Mouse (Mus musculus): ENCODE data around the gene Atp1a2.

Atp1a2 gene

GRCm38 (mm10) chr1:172304443-172304842 is 6.6 kb upstream of the Atp1a2 start:
- DNase-seq (ENCODE audit: low spot score): no peak

GRCm38 (mm10) chr1:172302851-172303250 is 5.0 kb upstream of the Atp1a2 start:
- peak; percentile 68 for DNase-seq (ENCODE audit: low spot score)

- no peak for DNase-seq (ENCODE audit: low spot score)
Observed at GRCm38 (mm10) chr1:172302311-172302710, 4.4 kb upstream of the Atp1a2 start.

GRCm38 (mm10) chr1:172301180-172301579 is 3.3 kb upstream of the Atp1a2 start:
- no peak for DNase-seq (ENCODE audit: low spot score)

GRCm38 (mm10) chr1:172300247-172300646 is 2.4 kb upstream of the Atp1a2 start:
- no peak for DNase-seq (ENCODE audit: low spot score)

- no peak for DNase-seq (ENCODE audit: low spot score)
Observed at GRCm38 (mm10) chr1:172299528-172299927, 1.7 kb upstream of the Atp1a2 start.

GRCm38 (mm10) chr1:172296816-172297510 is 901 bp downstream of the Atp1a2 start:
- DNase-seq (ENCODE audit: low spot score): no peak

- no peak for DNase-seq (ENCODE audit: low spot score)
Observed at GRCm38 (mm10) chr1:172295751-172296197, 2.1 kb downstream of the Atp1a2 start.

- DNase-seq (ENCODE audit: low spot score): no peak
Observed at GRCm38 (mm10) chr1:172293449-172293848, 4.4 kb downstream of the Atp1a2 start.

- DNase-seq (ENCODE audit: low spot score): no peak
Observed at GRCm38 (mm10) chr1:172292880-172293279, 5.0 kb downstream of the Atp1a2 start.

- DNase-seq (ENCODE audit: low spot score): no peak
Observed at GRCm38 (mm10) chr1:172289617-172289946, 8.3 kb downstream of the Atp1a2 start.

GRCm38 (mm10) chr1:172288900-172289616 is 8.8 kb downstream of the Atp1a2 start:
- DNase-seq (ENCODE audit: low spot score): no peak

GRCm38 (mm10) chr1:172286740-172287139 is 11.1 kb downstream of the Atp1a2 start:
- no peak for DNase-seq (ENCODE audit: low spot score)

- no peak for DNase-seq (ENCODE audit: low spot score)
Observed at GRCm38 (mm10) chr1:172284221-172284620, 13.6 kb downstream of the Atp1a2 start.

GRCm38 (mm10) chr1:172283073-172283472 is 14.8 kb downstream of the Atp1a2 start:
- DNase-seq (ENCODE audit: low spot score): no peak

- no peak for DNase-seq (ENCODE audit: low spot score)
Observed at GRCm38 (mm10) chr1:172281522-172282254, 16.2 kb downstream of the Atp1a2 start.

GRCm38 (mm10) chr1:172279768-172280509 is 17.9 kb downstream of the Atp1a2 start:
- DNase-seq (ENCODE audit: low spot score): no peak

GRCm38 (mm10) chr1:172278328-172278727 is 19.5 kb downstream of the Atp1a2 start:
- DNase-seq (ENCODE audit: low spot score): no peak

GRCm38 (mm10) chr1:172277172-172277571 is 20.7 kb downstream of the Atp1a2 start:
- no peak for DNase-seq (ENCODE audit: low spot score)

GRCm38 (mm10) chr1:172274547-172274946 is 23.3 kb downstream of the Atp1a2 start:
- no peak for DNase-seq (ENCODE audit: low spot score)

- no peak for DNase-seq (ENCODE audit: low spot score)
Observed at GRCm38 (mm10) chr1:172274116-172274515, 23.7 kb downstream of the Atp1a2 start.

GRCm38 (mm10) chr1:172273386-172273785 is 24.5 kb downstream of the Atp1a2 start:
- DNase-seq (ENCODE audit: low spot score): no peak

All from embryo, embryonic 10 days (tissue).